Mouse (Mus musculus): Measurements from ENCODE around the gene Dnm3. TPM values are rescaled to one million over a fixed set of nuclear protein-coding genes. Genes with fewer than 3 reads are reported as not detected.

Gene Dnm3
- polyA plus RNA-seq, 1 experiment from 2014 or later, result 71.6 TPM

DNA sequence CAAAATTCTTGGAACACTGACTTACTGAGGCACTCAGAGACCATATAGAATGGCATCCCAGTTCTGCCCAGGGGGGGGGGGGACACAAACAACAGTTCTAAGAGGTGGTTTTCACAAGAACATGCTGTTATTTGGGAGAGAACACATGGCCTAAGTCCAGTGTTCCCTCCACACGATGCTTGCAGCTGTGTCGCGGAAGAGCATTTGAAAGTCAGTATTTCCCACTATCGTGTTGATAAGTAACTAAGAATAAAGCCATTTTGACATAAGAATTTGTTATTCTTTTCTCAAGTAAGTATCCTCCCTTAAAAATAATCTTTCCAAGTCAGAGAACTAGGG is 183.3 kb downstream of the Dnm3 start:
- H3K9ac ChIP-seq, result no peak overlapping the region
- H3K9me3 ChIP-seq (ENCODE audit: control insufficient read depth, low read length), result no peaks in the 10 kb centered on the region
- no peak overlapping the region for H3K4me3 ChIP-seq (replicated peaks; ENCODE audit: low read length)
- H3K4me1 ChIP-seq (replicated peaks; ENCODE audit: control insufficient read depth, insufficient read depth, low read length), result no peaks in the 10 kb centered on the region
- no peak for DNase-seq (ENCODE audit: low spot score)
- WGBS, result 84% methylated on average over 4 of the region's 4 CpGs
- peaks cover 13% of the 10 kb centered on the region; the same call in 1 of the 2 replicates for H3K36me3 ChIP-seq (replicated peaks; ENCODE audit: control insufficient read depth, insufficient read depth)
- ATAC-seq (ENCODE audit: low FRiP score), result no peak
- no peaks in the 10 kb centered on the region for H3K27me3 ChIP-seq (ENCODE audit: control insufficient read depth, insufficient read depth, low read length)
- H3K27ac ChIP-seq, result no peak overlapping the region
- no peak overlapping the region for H3K4me2 ChIP-seq (replicated peaks)

DNA sequence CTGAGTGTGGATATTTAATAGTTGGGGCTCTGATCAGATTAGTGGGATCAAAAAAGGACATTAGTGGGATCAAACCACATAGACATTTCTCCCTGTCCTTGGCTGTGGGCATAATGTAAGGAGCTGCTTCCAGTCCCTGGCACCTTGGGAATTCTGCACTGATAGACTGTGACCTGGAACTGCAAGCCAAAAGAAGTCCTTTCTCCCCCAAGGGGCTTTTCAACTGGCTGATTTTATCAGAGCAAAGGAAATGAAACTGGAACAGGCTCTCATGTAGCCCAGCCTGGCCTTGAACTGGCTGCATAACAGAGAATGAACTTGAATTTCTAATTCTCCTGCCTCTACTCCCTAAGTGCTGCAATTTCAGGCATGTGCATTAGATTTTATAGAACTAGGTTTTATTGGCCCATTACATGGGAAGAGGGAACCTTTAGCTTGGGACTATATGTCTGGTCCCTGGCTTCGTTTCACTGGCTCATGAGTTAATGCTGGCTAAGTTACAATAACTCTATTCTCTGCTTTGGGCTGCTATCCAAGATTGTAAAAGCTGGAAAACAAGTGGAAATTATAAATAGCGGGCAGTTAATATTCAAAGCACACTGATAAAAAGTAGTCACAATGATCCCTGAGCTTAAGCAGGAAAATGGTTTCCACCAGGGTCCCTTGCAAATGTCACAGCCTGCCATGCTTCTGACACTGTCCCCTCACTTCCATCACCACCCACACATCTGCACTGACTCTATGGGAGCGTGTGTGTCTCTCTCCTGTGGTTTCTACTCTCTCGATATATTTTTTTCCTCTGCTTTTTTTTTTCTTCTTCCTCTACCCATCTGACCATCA is 183.9 kb downstream of the Dnm3 start:
- Histone ChIP-seq H3K9me3 (ENCODE audit: control insufficient read depth, low read length) (no peaks in the 10 kb centered on the region), H3K27ac (no peak overlapping the region), H3K4me2 (replicated peaks) (no peak overlapping the region), H3K4me3 (replicated peaks; ENCODE audit: low read length) (no peak overlapping the region), H3K27me3 (ENCODE audit: control insufficient read depth, insufficient read depth, low read length) (no peaks in the 10 kb centered on the region), H3K4me1 (replicated peaks; ENCODE audit: control insufficient read depth, insufficient read depth, low read length) (no peaks in the 10 kb centered on the region), H3K36me3 (replicated peaks; ENCODE audit: control insufficient read depth, insufficient read depth) (peaks cover 13% of the 10 kb centered on the region; the same call in 1 of the 2 replicates), H3K9ac (no peak overlapping the region)
- ATAC-seq (ENCODE audit: low FRiP score) (no peak), DNase-seq (ENCODE audit: low spot score) (no peak)
- WGBS, result 65% methylated on average over 4 of the region's 4 CpGs

DNA sequence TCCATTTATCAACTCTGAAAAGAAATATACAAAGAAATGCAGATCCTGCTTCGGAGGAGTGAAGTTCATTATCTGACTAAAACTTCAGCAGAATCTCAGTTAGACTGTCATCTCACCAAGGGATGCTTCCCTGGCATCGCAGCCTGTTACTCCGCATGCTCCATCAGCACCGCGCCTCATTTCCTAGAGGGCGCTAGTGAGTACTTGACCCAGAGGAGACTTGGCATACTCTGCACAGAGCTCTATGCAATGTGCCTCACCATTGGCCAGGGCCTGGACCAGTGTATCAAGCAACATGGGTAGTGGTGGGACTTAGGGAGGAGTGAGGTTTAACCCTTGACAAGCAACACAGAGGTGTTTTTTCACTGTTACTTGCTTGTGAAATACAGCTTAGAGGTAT is 190.9 kb downstream of the Dnm3 start:
- 48% methylated on average over 6 of the region's 6 CpGs for WGBS
- no peaks in the 10 kb centered on the region for H3K27me3 ChIP-seq (ENCODE audit: control insufficient read depth, insufficient read depth, low read length)
- no peak for ATAC-seq (ENCODE audit: low FRiP score)
- no peak overlapping the region for H3K27ac ChIP-seq
- H3K4me3 ChIP-seq (replicated peaks; ENCODE audit: low read length), result no peak overlapping the region
- no peaks in the 10 kb centered on the region for H3K36me3 ChIP-seq (replicated peaks; ENCODE audit: control insufficient read depth, insufficient read depth)
- no peaks in the 10 kb centered on the region for H3K4me1 ChIP-seq (replicated peaks; ENCODE audit: control insufficient read depth, insufficient read depth, low read length)
- no peak overlapping the region for H3K9ac ChIP-seq
- H3K9me3 ChIP-seq (ENCODE audit: control insufficient read depth, low read length), result no peaks in the 10 kb centered on the region
- DNase-seq (ENCODE audit: low spot score), result no peak
- no peak overlapping the region for H3K4me2 ChIP-seq (replicated peaks)

DNA sequence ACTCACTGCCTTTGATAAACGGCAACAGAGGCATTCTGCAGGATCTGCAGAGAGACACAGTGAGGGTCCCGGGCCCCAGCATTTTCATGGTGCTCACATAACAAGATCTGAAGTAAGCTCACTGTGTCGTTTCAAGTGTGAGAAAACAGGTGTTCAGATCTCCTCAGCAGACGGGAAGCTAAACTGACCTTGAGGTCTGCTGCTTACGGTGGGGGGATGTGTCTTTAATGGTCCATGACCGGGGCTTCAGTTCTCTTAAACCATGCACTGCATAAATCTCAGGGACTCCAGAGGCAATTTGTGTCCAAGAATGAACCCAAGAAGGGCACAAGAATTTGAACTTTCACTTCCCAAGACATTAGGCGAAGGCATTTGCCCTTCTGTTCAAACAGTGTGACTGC is 195.9 kb downstream of the Dnm3 start:
- no peak for ATAC-seq (ENCODE audit: low FRiP score)
- H3K9me3 ChIP-seq (ENCODE audit: control insufficient read depth, low read length), result no peaks in the 10 kb centered on the region
- no peak overlapping the region for H3K4me3 ChIP-seq (replicated peaks; ENCODE audit: low read length)
- no peak for DNase-seq (ENCODE audit: low spot score)
- WGBS, result 31% methylated on average over 7 of the region's 7 CpGs
- H3K4me1 ChIP-seq (replicated peaks; ENCODE audit: control insufficient read depth, insufficient read depth, low read length), result no peaks in the 10 kb centered on the region
- no peak overlapping the region for H3K9ac ChIP-seq
- no peak overlapping the region for H3K4me2 ChIP-seq (replicated peaks)
- no peaks in the 10 kb centered on the region for H3K27me3 ChIP-seq (ENCODE audit: control insufficient read depth, insufficient read depth, low read length)
- H3K27ac ChIP-seq, result no peak overlapping the region
- H3K36me3 ChIP-seq (replicated peaks; ENCODE audit: control insufficient read depth, insufficient read depth), result no peaks in the 10 kb centered on the region

DNA sequence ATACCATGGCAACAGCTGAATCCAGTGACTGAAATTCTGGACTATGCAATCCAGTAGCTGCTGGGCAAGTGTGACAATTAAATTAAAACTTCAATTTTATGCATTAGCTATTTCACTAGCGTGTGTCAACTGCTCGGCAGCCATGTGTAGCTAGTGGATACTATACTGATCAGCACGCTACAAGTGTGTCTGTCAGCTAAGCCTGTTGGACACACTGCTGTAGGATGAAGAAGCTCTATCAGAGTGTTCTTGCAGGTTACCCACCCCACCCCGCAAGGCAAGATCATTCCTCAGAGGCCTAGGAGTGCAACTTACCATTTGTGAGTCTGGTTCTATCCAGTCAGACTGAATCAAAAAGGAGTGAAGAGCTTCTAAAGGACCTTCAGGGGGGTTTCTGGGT is 197.8 kb downstream of the Dnm3 start:
- H3K9me3 ChIP-seq (ENCODE audit: control insufficient read depth, low read length), result no peaks in the 10 kb centered on the region
- H3K4me1 ChIP-seq (replicated peaks; ENCODE audit: control insufficient read depth, insufficient read depth, low read length), result no peaks in the 10 kb centered on the region
- no peak overlapping the region for H3K9ac ChIP-seq
- H3K4me2 ChIP-seq (replicated peaks), result no peak overlapping the region
- DNase-seq (ENCODE audit: low spot score) (no peak), ATAC-seq (ENCODE audit: low FRiP score) (no peak)
- H3K4me3 ChIP-seq (replicated peaks; ENCODE audit: low read length), result no peak overlapping the region
- no peaks in the 10 kb centered on the region for H3K27me3 ChIP-seq (ENCODE audit: control insufficient read depth, insufficient read depth, low read length)
- H3K36me3 ChIP-seq (replicated peaks; ENCODE audit: control insufficient read depth, insufficient read depth), result no peaks in the 10 kb centered on the region
- WGBS, result 88% methylated on average over 4 of the region's 4 CpGs
- no peak overlapping the region for H3K27ac ChIP-seq

DNA sequence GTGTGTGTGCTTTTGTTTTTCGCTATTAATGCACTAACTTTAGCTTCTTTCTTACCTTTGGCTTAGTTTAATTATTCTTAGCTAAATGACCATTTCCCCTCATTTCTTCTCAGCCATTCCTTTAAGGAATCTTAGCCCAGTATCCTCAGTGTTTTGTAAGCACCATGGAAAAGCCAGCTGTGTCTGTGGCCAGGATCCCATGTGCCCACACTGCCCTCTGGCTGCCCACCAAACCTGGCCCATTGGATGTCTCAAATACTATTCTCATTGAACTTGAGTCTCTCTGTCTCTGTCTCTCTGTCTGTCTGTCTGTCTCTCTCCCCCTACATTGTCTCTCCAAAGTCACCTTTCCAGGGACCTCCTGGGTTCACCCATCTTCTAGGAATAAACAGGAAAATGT is 201.8 kb downstream of the Dnm3 start:
- DNase-seq (ENCODE audit: low spot score), result no peak
- H3K4me2 ChIP-seq (replicated peaks), result no peak overlapping the region
- H3K9ac ChIP-seq, result no peak overlapping the region
- no peak overlapping the region for H3K4me3 ChIP-seq (replicated peaks; ENCODE audit: low read length)
- H3K4me1 ChIP-seq (replicated peaks; ENCODE audit: control insufficient read depth, insufficient read depth, low read length), result no peaks in the 10 kb centered on the region
- no peaks in the 10 kb centered on the region for H3K36me3 ChIP-seq (replicated peaks; ENCODE audit: control insufficient read depth, insufficient read depth)
- whole genome bisulfite sequencing, result 96% methylated on average over 1 of the region's 1 CpGs
- H3K27ac ChIP-seq, result no peak overlapping the region
- H3K9me3 ChIP-seq (ENCODE audit: control insufficient read depth, low read length), result no peaks in the 10 kb centered on the region
- H3K27me3 ChIP-seq (ENCODE audit: control insufficient read depth, insufficient read depth, low read length), result no peaks in the 10 kb centered on the region
- ATAC-seq (ENCODE audit: low FRiP score), result no peak

DNA sequence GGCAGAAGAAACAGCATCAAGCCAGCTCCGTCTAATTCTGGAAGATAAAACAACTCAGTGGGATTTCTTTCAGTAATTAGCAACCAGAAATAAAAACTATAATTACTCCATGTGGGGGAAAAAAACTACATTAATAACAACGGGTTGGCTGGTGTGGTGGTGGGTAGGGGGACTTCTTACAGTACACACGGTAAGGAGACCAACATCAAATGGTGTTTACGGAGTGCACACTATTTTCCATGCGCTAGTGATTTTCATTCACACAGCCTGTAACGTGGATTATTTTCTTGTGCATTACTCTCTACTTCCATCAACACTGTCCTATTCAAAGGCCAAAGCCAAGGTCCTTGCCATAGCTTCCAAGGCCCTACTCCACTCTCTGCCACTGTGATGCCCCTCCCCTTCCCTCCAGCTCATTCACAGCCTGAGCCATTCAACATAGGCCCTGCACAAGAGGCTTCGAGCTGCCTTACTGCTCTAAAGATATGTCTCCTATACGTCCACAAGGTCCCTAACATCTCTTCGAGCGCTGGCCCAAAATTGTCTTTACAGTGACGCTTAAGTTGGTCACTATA is 203.1 kb downstream of the Dnm3 start:
- Histone ChIP-seq H3K4me2 (replicated peaks) (no peak overlapping the region), H3K4me3 (replicated peaks; ENCODE audit: low read length) (no peak overlapping the region), H3K9me3 (ENCODE audit: control insufficient read depth, low read length) (no peaks in the 10 kb centered on the region), H3K27ac (no peak overlapping the region), H3K27me3 (ENCODE audit: control insufficient read depth, insufficient read depth, low read length) (no peaks in the 10 kb centered on the region), H3K9ac (no peak overlapping the region), H3K36me3 (replicated peaks; ENCODE audit: control insufficient read depth, insufficient read depth) (no peaks in the 10 kb centered on the region), H3K4me1 (replicated peaks; ENCODE audit: control insufficient read depth, insufficient read depth, low read length) (no peaks in the 10 kb centered on the region)
- DNase-seq (ENCODE audit: low spot score) (no peak), ATAC-seq (ENCODE audit: low FRiP score) (no peak)
- WGBS, result 85% methylated on average over 11 of the region's 11 CpGs

DNA sequence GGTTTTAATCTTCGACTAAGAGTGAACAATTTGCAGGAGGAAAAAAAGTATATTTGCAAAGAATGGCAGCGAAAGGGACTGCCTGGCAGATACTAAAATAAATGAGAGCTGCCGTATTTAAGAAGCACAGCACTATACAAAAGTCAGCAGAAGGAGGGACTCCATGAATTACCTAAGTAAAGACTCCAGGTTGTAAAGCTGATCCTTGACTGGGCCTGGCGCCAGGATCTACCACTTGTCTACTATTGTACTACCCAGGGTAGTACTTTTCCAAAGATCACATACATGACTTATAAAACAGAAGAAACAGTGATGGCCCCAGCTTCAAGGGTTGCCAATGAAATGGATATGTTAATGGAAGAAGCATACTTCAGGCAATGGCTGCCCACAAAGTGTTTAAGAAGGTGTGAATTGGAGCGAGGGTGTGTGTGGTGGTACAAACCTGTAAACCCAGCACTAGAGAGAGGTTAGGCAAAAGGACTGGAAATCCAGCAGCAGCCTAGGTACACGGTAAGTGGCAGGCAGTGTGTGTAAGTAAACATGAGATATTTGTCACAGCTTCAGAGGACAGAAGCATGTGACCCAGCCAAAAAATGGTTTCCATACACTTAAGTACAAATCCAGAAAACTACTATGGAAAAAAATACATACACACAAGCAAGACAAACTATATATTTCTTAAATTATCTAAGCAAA is 220.8 kb downstream of the Dnm3 start:
- Histone ChIP-seq H3K4me1 (replicated peaks; ENCODE audit: control insufficient read depth, insufficient read depth, low read length) (peaks cover 7% of the 10 kb centered on the region), H3K9me3 (ENCODE audit: control insufficient read depth, low read length) (no peaks in the 10 kb centered on the region), H3K27me3 (ENCODE audit: control insufficient read depth, insufficient read depth, low read length) (no peaks in the 10 kb centered on the region), H3K9ac (no peak overlapping the region), H3K4me2 (replicated peaks) (no peak overlapping the region), H3K4me3 (replicated peaks; ENCODE audit: low read length) (no peak overlapping the region), H3K27ac (no peak overlapping the region), H3K36me3 (replicated peaks; ENCODE audit: control insufficient read depth, insufficient read depth) (peaks cover 6% of the 10 kb centered on the region; the same call in 1 of the 2 replicates)
- 86% methylated on average over 6 of the region's 6 CpGs for WGBS
- no peak for ATAC-seq (ENCODE audit: low FRiP score)
- DNase-seq (ENCODE audit: low spot score), result no peak

DNA sequence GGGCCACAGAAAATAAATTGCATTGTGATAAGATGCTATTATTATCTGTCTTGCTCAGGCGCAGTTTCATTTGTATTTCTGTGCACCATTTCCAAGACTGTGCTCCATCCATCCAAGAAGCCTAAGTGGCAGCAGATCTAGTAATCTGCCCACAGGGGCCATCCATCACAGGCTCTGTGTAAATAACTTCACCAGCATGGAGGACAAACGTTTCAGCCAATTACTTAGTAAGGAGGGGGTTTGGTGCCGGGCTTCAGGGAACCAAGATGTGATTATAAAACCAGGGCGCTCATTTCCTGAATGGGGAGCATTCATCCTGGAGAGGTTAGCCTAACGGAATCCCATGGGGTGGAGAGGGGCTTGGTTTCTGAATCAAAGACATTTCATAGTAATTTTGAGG is 222.9 kb downstream of the Dnm3 start:
- Histone ChIP-seq H3K4me1 (replicated peaks; ENCODE audit: control insufficient read depth, insufficient read depth, low read length) (peaks cover 7% of the 10 kb centered on the region), H3K4me3 (replicated peaks; ENCODE audit: low read length) (no peak overlapping the region), H3K9me3 (ENCODE audit: control insufficient read depth, low read length) (no peaks in the 10 kb centered on the region), H3K27me3 (ENCODE audit: control insufficient read depth, insufficient read depth, low read length) (no peaks in the 10 kb centered on the region), H3K4me2 (replicated peaks) (no peak overlapping the region), H3K27ac (peak overlapping the region; percentile 9; the same call in 1 of the 2 replicates), H3K36me3 (replicated peaks; ENCODE audit: control insufficient read depth, insufficient read depth) (no peaks in the 10 kb centered on the region), H3K9ac (no peak overlapping the region)
- 29% methylated on average over 5 of the region's 5 CpGs for WGBS
- peak; percentile 36 for DNase-seq (ENCODE audit: low spot score)
- ATAC-seq (ENCODE audit: low FRiP score), result peak; percentile 68; the same call in 1 of the 2 replicates
